Mouse (Mus musculus): ENCODE results near the gene Stxbp4. TPM values are rescaled to one million over a fixed set of nuclear protein-coding genes. Genes with fewer than 3 reads are reported as not detected.

The Stxbp4 gene
- total and polyA plus RNA-seq, 3 experiments: 3.7 to 5.6 (median 4.6) TPM

Other genes with a start within 250 kb of the Stxbp4 start
- 0.04 TPM in 1 of 2 replicates, not detected in the other for gene Hlf, start 247.2 kb downstream of the Stxbp4 start, total RNA-seq (2012; rRNA removed)
- 0.05 and 0.08 TPM in 2 replicates for gene Hlf, start 247.2 kb downstream of the Stxbp4 start, total RNA-seq (2014; rRNA removed)
- gene Hlf, start 247.2 kb downstream of the Stxbp4 start, polyA plus RNA-seq (2012; ENCODE audit: insufficient read length, low read depth): 0.22 and 0.36 TPM in 2 replicates
- gene Cox11, start 89 bp upstream of the Stxbp4 start, total RNA-seq (2012; rRNA removed): 43.2 and 45.4 TPM in 2 replicates
- gene Cox11, start 89 bp upstream of the Stxbp4 start, total RNA-seq (2014; rRNA removed): 63.1 and 64.3 TPM in 2 replicates
- gene Cox11, start 89 bp upstream of the Stxbp4 start, polyA plus RNA-seq (2012; ENCODE audit: insufficient read length, low read depth): 61.4 and 65.6 TPM in 2 replicates
- 0.25 and 0.42 TPM in 2 replicates for gene Tom1l1, start 50.3 kb upstream of the Stxbp4 start, total RNA-seq (2012; rRNA removed)
- gene Tom1l1, start 50.3 kb upstream of the Stxbp4 start, total RNA-seq (2014; rRNA removed): not detected in 2 replicates
- 4.2 and 4.9 TPM in 2 replicates for gene Tom1l1, start 50.3 kb upstream of the Stxbp4 start, polyA plus RNA-seq (2012; ENCODE audit: insufficient read length, low read depth)

Data from CH12.LX (cell line).